Mouse (Mus musculus) brain, embryonic 14.5 days (tissue): ENCODE measurements at regions not wholly inside any gene's neighbourhood (a gene's known extent, or its start where the extent isn't known, plus 50 kb on each side); places are given as distances from the start of the nearest gene placed in this dataset.

Experiments used
- CTCF ChIP-seq: fragments of 200-500 bp; IDR thresholded peaks from 2 replicates; pipeline ENCODE4 v1.5.1; 2012; ENCODE audit warnings: inconsistent platforms, mild to moderate bottlenecking, moderate library complexity, borderline replicate concordance; ENCODE audit not compliant: insufficient read depth, insufficient read length; ENCODE audit errors: extremely low read depth
- POLR2A ChIP-seq: fragments of 200-500 bp; IDR thresholded peaks from 2 replicates; pipeline ENCODE4 v1.6.1; 2012; ENCODE audit warnings: mild to moderate bottlenecking, inconsistent platforms, borderline replicate concordance; ENCODE audit not compliant: poor library complexity, insufficient read depth, insufficient read length, severe bottlenecking; ENCODE audit errors: extremely low read depth

- TF ChIP-seq POLR2A (no peak), CTCF (no peak)
Measured at GRCm38 (mm10) chr14:76873684-76874083, 162.9 kb upstream of the Ccdc122 start.
